Comparison of ENCODE assay signal across 10 mouse cellular contexts in the genomic region with DNA sequence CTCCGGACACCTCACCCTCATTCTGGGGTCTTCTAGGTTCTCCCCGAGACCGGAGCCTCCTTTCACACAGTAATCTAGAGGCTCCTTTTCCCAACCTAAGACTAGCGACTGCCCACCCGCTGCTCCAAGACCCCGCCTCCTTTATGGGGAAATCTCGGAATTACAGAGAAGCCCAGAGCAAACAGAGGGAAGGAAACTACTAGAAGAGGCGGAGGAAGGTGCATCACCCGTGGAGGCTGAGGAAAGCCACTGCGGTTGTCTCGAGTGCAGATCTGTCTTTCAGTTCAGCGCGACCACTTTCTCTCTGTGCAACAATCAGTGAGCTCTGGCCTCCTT. TPM values are rescaled to one million over a fixed set of nuclear protein-coding genes. Genes with fewer than 3 reads are reported as not detected.
DNase-seq lines count a peak whose midpoint lies in the region; ATAC-seq and TF ChIP-seq lines count a peak whose summit lies in the region.
"Had no signal": no experiment of that assay in that cellular context is flagged by ENCODE, and none has a peak within 500 bp of the region (broad histone marks: within the 10 kb centered on the region; RNA-seq: fewer than 3 reads in every experiment).

No protein-coding gene starts in this region.

- peak overlapping the region; percentile 21 for H3K4me3 ChIP-seq in kidney, adult 2 months (ENCODE audit: insufficient read depth, low read depth, low read length)
- H3K4me3 ChIP-seq in bone marrow macrophage, adult 2 months (ENCODE audit: insufficient read depth, low read length), result peak overlapping the region; percentile 58
- peak overlapping the region; percentile 80 for H3K4me3 ChIP-seq in hindbrain, embryonic 10.5 days

- no peak for ATAC-seq in inflammation-experienced regulatory T-cells, adult 6 months

- no peaks in the 10 kb centered on the region for H3K36me3 ChIP-seq in kidney, adult 2 months (ENCODE audit: control insufficient read depth, insufficient read depth, low read length)
- H3K36me3 ChIP-seq in hindbrain, embryonic 10.5 days, result no peaks in the 10 kb centered on the region

- H3K9me3 ChIP-seq in hindbrain, embryonic 10.5 days, result no peaks in the 10 kb centered on the region

- WGBS in kidney, adult 2 months, result 6% methylated on average over 13 of the region's 13 CpGs
- WGBS in hindbrain, embryonic 10.5 days, result 10% methylated on average over 13 of the region's 13 CpGs

- TF ChIP-seq POLR2A in kidney, adult 2 months (IDR thresholded peaks at IDR 0.05; ENCODE audit: low read depth, low read length), result no peak
- no peak for TF ChIP-seq POLR2A in bone marrow macrophage, adult 2 months (IDR thresholded peaks at IDR 0.05; ENCODE audit: borderline replicate concordance, low read depth, low read length)

- no peak overlapping the region for H3K27ac ChIP-seq in kidney, adult 2 months (ENCODE audit: insufficient read depth, low read depth, low read length)
- no peak overlapping the region for H3K27ac ChIP-seq in bone marrow macrophage, adult 2 months (ENCODE audit: insufficient read depth, low read depth, low read length)
- H3K27ac ChIP-seq in hindbrain, embryonic 10.5 days, result peak overlapping the region; percentile 82

- H3K27me3 ChIP-seq in kidney, adult 2 months (replicated peaks; ENCODE audit: control insufficient read depth, insufficient read depth, low read length), result no peaks in the 10 kb centered on the region
- H3K27me3 ChIP-seq in hindbrain, embryonic 10.5 days (ENCODE audit: insufficient read depth, poor library complexity, severe bottlenecking), result peaks cover 31% of the 10 kb centered on the region

- no peak for DNase-seq in kidney, adult 2 months
- no peak for DNase-seq in kidney, adult 11 months
- no peak for DNase-seq in hindbrain, embryonic 10.5 days (ENCODE audit: low spot score)
- peak; percentile 71 for DNase-seq in lung, postnatal 10 days
- DNase-seq in gastrocnemius, adult 8-10 months (ENCODE audit: low spot score in 2 of 2), result no peak
- DNase-seq in thymus, postnatal 0 days (ENCODE audit: low spot score), result no peak

- TF ChIP-seq CTCF in kidney, adult 2 months (conservative IDR thresholded peaks at IDR 0.05; ENCODE audit: insufficient read depth, insufficient read length, low read depth, low read length), result no peak
- no peak for TF ChIP-seq CTCF in bone marrow macrophage, adult 2 months (IDR thresholded peaks at IDR 0.05; ENCODE audit: low read depth, low read length)

- no peaks in the 10 kb centered on the region for H3K4me1 ChIP-seq in kidney, adult 2 months (ENCODE audit: control insufficient read depth, insufficient read depth, low read length)
- H3K4me1 ChIP-seq in bone marrow macrophage, adult 2 months (ENCODE audit: control insufficient read depth, insufficient read depth, low read length), result peaks cover 4% of the 10 kb centered on the region
- H3K4me1 ChIP-seq in hindbrain, embryonic 10.5 days (replicated peaks), result peaks cover 18% of the 10 kb centered on the region

RNA-seq across cellular contexts. Expression of a gene that starts 0.3 kb away (rescaled TPM):
- polyA plus RNA-seq in kidney, adult 2 months (2012; rRNA removed), result 2.7 and 3.6 TPM in 2 replicates
- 4.6 and 5.4 TPM in 2 replicates for polyA plus RNA-seq in bone marrow macrophage, adult 2 months (2012; ENCODE audit: insufficient read depth, insufficient read length, missing spikeins)
- 2.1 and 3.7 TPM in 2 replicates for polyA plus RNA-seq in hindbrain, embryonic 10.5 days (2016; fragmentation: Nextera tagmentation; extraction: Ambion mirVana)
- total RNA-seq in gastrocnemius, adult 8-10 months (2022), result 1 to 10 TPM; 2.7 to 3.8 (median 3.3) TPM
- 0.47 and 0.81 TPM in 2 replicates for polyA plus RNA-seq in thymus, postnatal 0 days (2015; fragmentation: Nextera tagmentation; extraction: Ambion mirVana)
- under 1 TPM in 1 of 3 experiments, not detected in 2; 0.39 TPM for polyA plus RNA-seq in inflammation-experienced regulatory T-cells, adult 6 months (2017; shearing (Covaris generic))

RNA-seq across cellular contexts. Expression of a gene that starts 15.1 kb away (rescaled TPM):
- 73.8 and 84.4 TPM in 2 replicates for polyA plus RNA-seq in kidney, adult 2 months (2012; rRNA removed)
- polyA plus RNA-seq in bone marrow macrophage, adult 2 months (2012; ENCODE audit: insufficient read depth, insufficient read length, missing spikeins), result 39.7 and 62.7 TPM in 2 replicates
- 204 and 218 TPM in 2 replicates for polyA plus RNA-seq in hindbrain, embryonic 10.5 days (2016; fragmentation: Nextera tagmentation; extraction: Ambion mirVana)
- 10 to 100 TPM; 12.5 to 14.3 (median 13.1) TPM for total RNA-seq in gastrocnemius, adult 8-10 months (2022)
- 101 and 102 TPM in 2 replicates for polyA plus RNA-seq in thymus, postnatal 0 days (2015; fragmentation: Nextera tagmentation; extraction: Ambion mirVana)
- polyA plus RNA-seq in inflammation-experienced regulatory T-cells, adult 6 months (2017; shearing (Covaris generic)), result 10 to 100 TPM; 45.9 to 56.8 (median 47.7) TPM

RNA-seq across cellular contexts. Expression of a gene that starts 18.7 kb away (rescaled TPM):
- 47.6 and 55.2 TPM in 2 replicates for polyA plus RNA-seq in kidney, adult 2 months (2012; rRNA removed)
- 45.6 and 53.2 TPM in 2 replicates for polyA plus RNA-seq in bone marrow macrophage, adult 2 months (2012; ENCODE audit: insufficient read depth, insufficient read length, missing spikeins)
- 157 and 163 TPM in 2 replicates for polyA plus RNA-seq in hindbrain, embryonic 10.5 days (2016; fragmentation: Nextera tagmentation; extraction: Ambion mirVana)
- total RNA-seq in gastrocnemius, adult 8-10 months (2022), result 10 to 100 TPM; 56.3 to 63.7 (median 60.7) TPM
- polyA plus RNA-seq in thymus, postnatal 0 days (2015; fragmentation: Nextera tagmentation; extraction: Ambion mirVana), result 106 and 107 TPM in 2 replicates
- polyA plus RNA-seq in inflammation-experienced regulatory T-cells, adult 6 months (2017; shearing (Covaris generic)), result 10 to 100 TPM; 76.1 to 89.6 (median 87.7) TPM

RNA-seq across cellular contexts. Expression of a gene that starts 36.8 kb away (rescaled TPM):
- polyA plus RNA-seq in kidney, adult 2 months (2012; rRNA removed), result 10.4 and 10.6 TPM in 2 replicates
- polyA plus RNA-seq in bone marrow macrophage, adult 2 months (2012; ENCODE audit: insufficient read depth, insufficient read length, missing spikeins), result 2.0 and 3.0 TPM in 2 replicates
- polyA plus RNA-seq in hindbrain, embryonic 10.5 days (2016; fragmentation: Nextera tagmentation; extraction: Ambion mirVana), result 7.9 and 8.3 TPM in 2 replicates
- total RNA-seq in gastrocnemius, adult 8-10 months (2022), result 1 to 10 TPM; 1.1 to 3.3 (median 1.2) TPM
- polyA plus RNA-seq in thymus, postnatal 0 days (2015; fragmentation: Nextera tagmentation; extraction: Ambion mirVana), result 1.4 and 2.2 TPM in 2 replicates
- 1 to 10 TPM in 1 of 3 experiments, under 1 TPM in 1, not detected in 1; 0.41 to 1.0 TPM for polyA plus RNA-seq in inflammation-experienced regulatory T-cells, adult 6 months (2017; shearing (Covaris generic))

RNA-seq across cellular contexts. Expression of a gene that starts 46.9 kb away (rescaled TPM):
- 0.05 and 0.23 TPM in 2 replicates for polyA plus RNA-seq in kidney, adult 2 months (2012; rRNA removed)
- polyA plus RNA-seq in bone marrow macrophage, adult 2 months (2012; ENCODE audit: insufficient read depth, insufficient read length, missing spikeins), result 1.3 and 1.6 TPM in 2 replicates
- not detected in 2 replicates for polyA plus RNA-seq in hindbrain, embryonic 10.5 days (2016; fragmentation: Nextera tagmentation; extraction: Ambion mirVana)
- under 1 TPM in 1 of 4 experiments, not detected in 3; 0.11 TPM for total RNA-seq in gastrocnemius, adult 8-10 months (2022)
- polyA plus RNA-seq in thymus, postnatal 0 days (2015; fragmentation: Nextera tagmentation; extraction: Ambion mirVana), result not detected in 2 replicates
- 1 to 10 TPM in 2 of 3 experiments, under 1 TPM in 1; 0.60 to 1.9 (median 1.4) TPM for polyA plus RNA-seq in inflammation-experienced regulatory T-cells, adult 6 months (2017; shearing (Covaris generic))
- total RNA-seq: heart, postnatal 36 days; MEL had no signal

Comparison
In these comparisons a context has a peak if more than half of its experiments do, and no peak if none do; other contexts are left out.
1. H3K4me3 ChIP-seq: peak in every context shown above with its lines; median percentile 80 in hindbrain, embryonic 10.5 days; 58 in bone marrow macrophage, adult 2 months; 21 in kidney, adult 2 months.